Mouse (Mus musculus) activated CD4-positive, CD25-positive, alpha-beta regulatory T cell, adult 9 weeks (primary cell): ENCODE results near the gene Slc18a2. TPM values are rescaled to one million over a fixed set of nuclear protein-coding genes. Genes with fewer than 3 reads are reported as not detected.

Experiments
- polyA plus RNA-seq: library from polyadenylated mRNA; unstranded; fragments of 100-300 nt; shearing (Covaris generic); gene quantifications from one replicate; pipeline ENCODE4 v1.2.1, GENCODE M21; 2017

The Slc18a2 gene
- 5.3 TPM for polyA plus RNA-seq

GRCm38 (mm10) chr19:59260718-59261442 is at the start of gene Slc18a2:
Gene Slc18a2 (plus strand): TSS chr19:59260896.

GRCm38 (mm10) chr19:59218991-59219390 is 41.7 kb upstream of the Slc18a2 start, which contains the start of gene Kcnk18:
Gene Kcnk18 (plus strand): TSS chr19:59219214.

GRCm38 (mm10) chr19:59321990-59322389 is 61.3 kb downstream of the Slc18a2 start, which contains the start of gene Rps12-ps3:
Gene Rps12-ps3 (plus strand): TSS chr19:59322290.

Other genes starting within 250 kb of the Slc18a2 start
- gene Shtn1, start 184.8 kb upstream of the Slc18a2 start, polyA plus RNA-seq = 2.0 TPM
- gene Vax1, start 90.8 kb upstream of the Slc18a2 start, polyA plus RNA-seq = not detected
- gene Kcnk18, start 41.7 kb upstream of the Slc18a2 start, polyA plus RNA-seq = not detected
- gene Rps12-ps3, start 61.4 kb downstream of the Slc18a2 start, polyA plus RNA-seq = 111 TPM
- 7.7 TPM for gene Pdzd8, start 84.9 kb downstream of the Slc18a2 start, polyA plus RNA-seq
- gene Emx2, start 197.5 kb downstream of the Slc18a2 start, polyA plus RNA-seq = not detected